17 mouse cellular contexts compared by ENCODE assay signal in the genomic region with DNA sequence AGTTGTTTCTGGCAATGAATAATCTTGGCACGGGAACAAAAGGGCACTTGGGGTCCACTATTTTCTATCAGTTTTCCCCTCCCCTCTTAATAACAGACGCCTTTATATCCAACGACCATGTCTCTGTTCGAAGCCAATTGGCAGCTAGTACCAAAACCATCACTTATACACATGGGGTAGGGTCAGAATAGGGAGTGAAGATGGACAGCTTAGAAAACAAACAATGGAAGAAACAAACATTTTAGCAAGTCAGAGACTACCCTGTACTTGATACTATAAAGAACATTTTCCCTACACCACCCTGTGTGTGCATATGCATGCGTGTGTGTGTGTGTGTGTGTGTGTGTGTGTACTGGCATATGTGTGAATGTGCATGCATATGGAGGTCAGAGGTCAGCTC.
DNase-seq lines count a peak whose midpoint lies in the region; ATAC-seq lines count a peak whose summit lies in the region.
"Had no signal": no experiment of that assay in that cellular context is flagged by ENCODE, and none has a peak within 500 bp of the region (broad histone marks: within the 10 kb centered on the region; RNA-seq: fewer than 3 reads in every experiment).

No protein-coding gene starts in this region.

- no peaks in the 10 kb centered on the region for H3K9me3 ChIP-seq in forebrain, embryonic 16.5 days (ENCODE audit: control insufficient read depth, low read length)
- no peaks in the 10 kb centered on the region for H3K9me3 ChIP-seq in forebrain, embryonic 12.5 days
- H3K9me3 ChIP-seq in midbrain, embryonic 11.5 days (ENCODE audit: control insufficient read depth, low read length) = no peaks in the 10 kb centered on the region
- H3K9me3 ChIP-seq in midbrain, embryonic 10.5 days (replicated peaks) = no peaks in the 10 kb centered on the region
- H3K9me3 ChIP-seq in midbrain, embryonic 13.5 days = no peaks in the 10 kb centered on the region
- H3K9me3 ChIP-seq: embryonic facial prominence, embryonic 15.5 days; limb, embryonic 12.5 days had no signal

- H3K9ac ChIP-seq in forebrain, embryonic 16.5 days (replicated peaks; ENCODE audit: low read depth, low read length) = no peak overlapping the region
- H3K9ac ChIP-seq in forebrain, embryonic 12.5 days = no peak overlapping the region
- no peak overlapping the region for H3K9ac ChIP-seq in midbrain, embryonic 11.5 days (ENCODE audit: low read length)
- H3K9ac ChIP-seq in midbrain, embryonic 13.5 days (replicated peaks) = no peak overlapping the region
- H3K9ac ChIP-seq: embryonic facial prominence, embryonic 15.5 days; limb, embryonic 12.5 days; liver, embryonic 14.5 days had no signal

- intact Hi-C loops in left cerebral cortex, postnatal 14 days (cut with DNase I) = no loop called here

- H3K4me1 ChIP-seq in forebrain, embryonic 16.5 days (replicated peaks; ENCODE audit: control insufficient read depth, insufficient read depth, low read length) = peaks cover 14% of the 10 kb centered on the region
- peaks cover 11% of the 10 kb centered on the region; the same call in 1 of the 2 replicates for H3K4me1 ChIP-seq in forebrain, embryonic 12.5 days
- H3K4me1 ChIP-seq in midbrain, embryonic 11.5 days (ENCODE audit: control insufficient read depth, insufficient read depth, low read length) = no peaks in the 10 kb centered on the region
- no peaks in the 10 kb centered on the region; the same call in 1 of the 2 replicates for H3K4me1 ChIP-seq in midbrain, embryonic 10.5 days
- peaks cover 18% of the 10 kb centered on the region for H3K4me1 ChIP-seq in midbrain, embryonic 13.5 days (replicated peaks)
- H3K4me1 ChIP-seq: embryonic facial prominence, embryonic 15.5 days; limb, embryonic 12.5 days had no signal

- H3K36me3 ChIP-seq in forebrain, embryonic 16.5 days (ENCODE audit: control insufficient read depth, insufficient read depth) = no peaks in the 10 kb centered on the region
- H3K36me3 ChIP-seq in forebrain, embryonic 12.5 days (replicated peaks) = no peaks in the 10 kb centered on the region
- no peaks in the 10 kb centered on the region for H3K36me3 ChIP-seq in midbrain, embryonic 11.5 days (ENCODE audit: control insufficient read depth, insufficient read depth, low read length)
- no peaks in the 10 kb centered on the region for H3K36me3 ChIP-seq in midbrain, embryonic 10.5 days
- no peaks in the 10 kb centered on the region for H3K36me3 ChIP-seq in midbrain, embryonic 13.5 days
- H3K36me3 ChIP-seq: embryonic facial prominence, embryonic 15.5 days; limb, embryonic 12.5 days had no signal

- H3K27me3 ChIP-seq in forebrain, embryonic 16.5 days (replicated peaks; ENCODE audit: control insufficient read depth, insufficient read depth, low read length) = no peaks in the 10 kb centered on the region
- no peaks in the 10 kb centered on the region for H3K27me3 ChIP-seq in forebrain, embryonic 12.5 days
- no peaks in the 10 kb centered on the region for H3K27me3 ChIP-seq in midbrain, embryonic 11.5 days (ENCODE audit: control insufficient read depth, insufficient read depth, low read length)
- H3K27me3 ChIP-seq in midbrain, embryonic 10.5 days (ENCODE audit: low read depth, poor library complexity, severe bottlenecking) = no peaks in the 10 kb centered on the region
- H3K27me3 ChIP-seq in midbrain, embryonic 13.5 days = no peaks in the 10 kb centered on the region
- H3K27me3 ChIP-seq: embryonic facial prominence, embryonic 15.5 days; limb, embryonic 12.5 days; Patski had no signal

- WGBS in forebrain, embryonic 16.5 days = 44% methylated on average over 5 of the region's 5 CpGs
- WGBS in forebrain, embryonic 12.5 days = 81% methylated on average over 5 of the region's 5 CpGs
- WGBS in midbrain, embryonic 11.5 days = 90% methylated on average over 5 of the region's 5 CpGs
- WGBS in midbrain, embryonic 10.5 days = 91% methylated on average over 5 of the region's 5 CpGs
- 66% methylated on average over 5 of the region's 5 CpGs for WGBS in midbrain, embryonic 13.5 days

- ATAC-seq in forebrain, embryonic 16.5 days = peak; percentile 62
- no peak for ATAC-seq in forebrain, embryonic 12.5 days (ENCODE audit: low FRiP score)
- 0 out of 2 replicates have a peak, but pooled peaks have one; percentile 42 for ATAC-seq in midbrain, embryonic 11.5 days (ENCODE audit: low FRiP score)
- ATAC-seq in midbrain, embryonic 13.5 days = peak; percentile 22; the same call in 1 of the 2 replicates
- ATAC-seq: activated CD4-positive, CD25-positive, alpha-beta regulatory T cell, adult 4 months; Patski had no signal

- no peak overlapping the region for H3K4me3 ChIP-seq in forebrain, embryonic 16.5 days (replicated peaks; ENCODE audit: low read length)
- H3K4me3 ChIP-seq in forebrain, embryonic 12.5 days (replicated peaks) = no peak overlapping the region
- H3K4me3 ChIP-seq in midbrain, embryonic 11.5 days (ENCODE audit: low read depth, low read length) = no peak overlapping the region
- no peak overlapping the region for H3K4me3 ChIP-seq in midbrain, embryonic 10.5 days
- no peak overlapping the region for H3K4me3 ChIP-seq in midbrain, embryonic 13.5 days (replicated peaks)
- H3K4me3 ChIP-seq: embryonic facial prominence, embryonic 15.5 days; gastrocnemius, adult 2 months; limb, embryonic 12.5 days; myocyte had no signal

- no peak overlapping the region for H3K4me2 ChIP-seq in forebrain, embryonic 16.5 days (ENCODE audit: low read length)
- no peak overlapping the region for H3K4me2 ChIP-seq in forebrain, embryonic 12.5 days
- H3K4me2 ChIP-seq in midbrain, embryonic 11.5 days = no peak overlapping the region
- H3K4me2 ChIP-seq in midbrain, embryonic 13.5 days (replicated peaks) = no peak overlapping the region
- H3K4me2 ChIP-seq: embryonic facial prominence, embryonic 15.5 days; limb, embryonic 12.5 days had no signal

- no peak overlapping the region for H3K27ac ChIP-seq in forebrain, embryonic 16.5 days (ENCODE audit: low read length)
- H3K27ac ChIP-seq in forebrain, embryonic 12.5 days = no peak overlapping the region; the same call in 1 of the 2 replicates
- no peak overlapping the region for H3K27ac ChIP-seq in midbrain, embryonic 11.5 days (ENCODE audit: low read depth, low read length)
- no peak overlapping the region for H3K27ac ChIP-seq in midbrain, embryonic 10.5 days (replicated peaks)
- H3K27ac ChIP-seq in midbrain, embryonic 13.5 days = peak overlapping the region; percentile 72
- H3K27ac ChIP-seq: embryonic facial prominence, embryonic 15.5 days; gastrocnemius, adult 2 months; limb, embryonic 12.5 days; liver, embryonic 14.5 days had no signal

- no peak for DNase-seq in midbrain, embryonic 11.5 days (ENCODE audit: low spot score, missing footprints)
- DNase-seq in midbrain, embryonic 10.5 days (ENCODE audit: low spot score) = no peak
- no peak for DNase-seq in left cerebral cortex, postnatal 14 days (ENCODE audit: low spot score in 2 of 2)
- no peak for DNase-seq in lung, postnatal 36 days
- DNase-seq: adrenal gland, postnatal 14 days; cerebellum, adult 8-10 months; gastrocnemius, adult 2 months; spleen, adult 18-20 months had no signal
